Mouse (Mus musculus) bone marrow, adult 2 months (tissue): ENCODE measurements around the gene Hmx1.

Experiments
- CTCF ChIP-seq: fragments of 200-500 bp; IDR thresholded peaks from 2 replicates; pipeline ENCODE4 v1.5.1; 2011; ENCODE audit warnings: low read length, control low read depth; ENCODE audit not compliant: control insufficient read depth, insufficient read depth
- POLR2A ChIP-seq: fragments of 200-500 bp; IDR thresholded peaks from 2 replicates; pipeline ENCODE4 v1.6.1; 2011; ENCODE audit warnings: low read depth, mild to moderate bottlenecking, control low read depth, low read length, borderline replicate concordance; ENCODE audit not compliant: control insufficient read depth

GRCm38 (mm10) chr5:35434038-35434437 lies 45.1 kb downstream of the Hmx1 start:
- TF ChIP-seq POLR2A = no peak
- TF ChIP-seq CTCF = no peak
